Mouse (Mus musculus): Measurements from ENCODE around the gene Glyatl3.

Glyatl3 gene

GRCm38 (mm10) chr17:40868952-40869747 is 45.0 kb downstream of the Glyatl3 start:
- DNase-seq (ENCODE audit: extremely low read depth, low read depth, low spot score): no peak

GRCm38 (mm10) chr17:40855065-40855464 is 59.1 kb downstream of the Glyatl3 start:
- DNase-seq (ENCODE audit: extremely low read depth, low read depth, low spot score): no peak

All from fat pad, adult 2 months (tissue).